In the genomic region with DNA sequence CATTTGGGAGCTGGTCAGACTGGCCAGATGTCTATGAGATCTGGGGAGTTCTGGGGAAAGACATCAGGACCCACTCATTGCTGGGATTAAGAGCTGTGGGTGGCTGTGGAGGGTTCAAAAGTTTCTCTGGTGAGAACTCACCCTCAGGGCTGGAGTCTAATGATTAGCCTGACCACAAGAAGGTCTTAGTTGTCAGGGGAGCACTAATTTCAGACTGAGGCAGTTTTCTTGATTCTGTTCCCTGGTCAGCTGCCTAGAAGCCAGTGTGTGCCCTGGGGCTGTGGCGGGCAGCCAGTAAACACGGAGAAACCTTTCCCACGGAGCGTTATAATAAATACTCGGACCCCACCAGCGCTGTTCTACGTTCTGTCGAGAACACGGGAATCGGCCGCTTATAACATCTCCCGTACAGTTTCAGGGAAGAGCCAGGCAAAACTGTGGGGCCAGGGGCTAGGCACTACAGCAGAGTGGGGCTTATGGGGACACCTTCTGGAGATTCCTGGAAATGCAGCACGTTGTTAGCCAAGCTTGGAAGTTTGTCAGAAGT, we compare ENCODE assay signal across 7 mouse cellular contexts. TPM values are rescaled to one million over a fixed set of nuclear protein-coding genes. Genes with fewer than 3 reads are reported as not detected.
DNase-seq lines count a peak whose midpoint lies in the region; ATAC-seq and TF ChIP-seq lines count a peak whose summit lies in the region.

No protein-coding gene starts in this region.

- peak; percentile 84 for TF ChIP-seq CTCF in heart, postnatal 0 days (IDR thresholded peaks at IDR 0.05; ENCODE audit: low read depth)

- DNase-seq in NIH3T3 (ENCODE audit: low read depth): peak; percentile 83
- peak; percentile 58 for DNase-seq in c-Kit-positive CD71-negative TER-119-negative erythroid progenitor cells, embryonic 14.5 days (ENCODE audit: low read depth)
- peak; percentile 75 for DNase-seq in heart, postnatal 0 days (ENCODE audit: low spot score)
- peak; percentile 85 to 87 for DNase-seq in kidney, postnatal 4 days
- peak; percentile 54 for DNase-seq in lung, postnatal 25 days (ENCODE audit: low spot score)
- DNase-seq in retina, postnatal 7 days (ENCODE audit: low read depth, low spot score): peak; percentile 60

- H3K9ac ChIP-seq in heart, postnatal 0 days (replicated peaks; ENCODE audit: low read depth, low read length): peak overlapping the region; percentile 15

- no peaks in the 10 kb centered on the region for H3K9me3 ChIP-seq in heart, postnatal 0 days (replicated peaks; ENCODE audit: control insufficient read depth, low read length)

- WGBS in heart, postnatal 0 days: 14% methylated on average over 13 of the region's 13 CpGs

- H3K4me2 ChIP-seq in heart, postnatal 0 days (ENCODE audit: low read depth, low read length): peak overlapping the region; percentile 54

- H3K4me3 ChIP-seq in heart, postnatal 0 days (ENCODE audit: low read depth, low read length): peak overlapping the region; percentile 35

- peaks cover 19% of the 10 kb centered on the region for H3K4me1 ChIP-seq in heart, postnatal 0 days (ENCODE audit: control insufficient read depth, insufficient read depth)

- H3K27ac ChIP-seq in heart, postnatal 0 days (ENCODE audit: low read depth): 0 out of 2 replicates have a peak overlapping the region, but pooled peaks have one; percentile 21

- ATAC-seq in erythroid progenitor cell, adult 5-6 weeks (replicated peaks; ENCODE audit: low FRiP score, poor library complexity, severe bottlenecking): peak; percentile 71
- ATAC-seq in heart, postnatal 0 days (ENCODE audit: insufficient read depth, low read depth): peak; percentile 75; the same call in 1 of the 2 replicates

- no peaks in the 10 kb centered on the region for H3K27me3 ChIP-seq in heart, postnatal 0 days (ENCODE audit: control insufficient read depth, insufficient read depth, low read length)

- TF ChIP-seq EP300 in heart, postnatal 0 days (IDR thresholded peaks at IDR 0.05; ENCODE audit: low read depth): no peak

- H3K36me3 ChIP-seq in heart, postnatal 0 days (replicated peaks; ENCODE audit: control insufficient read depth, insufficient read depth, low read length): no peaks in the 10 kb centered on the region

RNA-seq across cellular contexts. Expression of gene Pygl, which starts 3.7 kb away (rescaled TPM):
- total RNA-seq in erythroid progenitor cell, adult 5-6 weeks (2015; ENCODE audit: low replicate concordance): 20.5 and 22.2 TPM in 2 replicates
- 29.8 and 31.7 TPM in 2 replicates for total RNA-seq in erythroid progenitor cell, adult 5-6 weeks (2017; ENCODE audit: low replicate concordance)
- total RNA-seq in heart, postnatal 0 days (2014; rRNA removed; ENCODE audit: low replicate concordance): 43.2 and 58.9 TPM in 2 replicates
- 28.5 and 31.6 TPM in 2 replicates for polyA plus RNA-seq in heart, postnatal 0 days (2015; fragmentation: Nextera tagmentation; extraction: Ambion mirVana)

Comparison
In these comparisons a context has a peak if more than half of its experiments do, and no peak if none do; other contexts are left out.
1. Peak in every context shown above with its lines: DNase-seq, ATAC-seq, H3K4me3 ChIP-seq and H3K27ac ChIP-seq.